Mouse (Mus musculus) neural tube, embryonic 15.5 days (tissue): ENCODE data around the gene Tmem268. TPM values are rescaled to one million over a fixed set of nuclear protein-coding genes. Genes with fewer than 3 reads are reported as not detected.

ENCODE experiments used
- ATAC-seq: fragments of 200-750 bp; cut with Nextera tagmentation; 2 replicates; pipeline ENCODE4 v1.8.0; 2017; ENCODE audit warnings: mild to moderate bottlenecking, moderate TSS enrichment, moderate library complexity; ENCODE audit not compliant: low FRiP score
- H3K27ac ChIP-seq: fragments of 300-500 bp; sonication (generic); replicated peaks from 2 replicates; pipeline ENCODE4 v1.5.1; 2015; ENCODE audit warnings: mild to moderate bottlenecking, inconsistent platforms
- H3K27me3 ChIP-seq: fragments of 300-500 bp; sonication (generic); replicated peaks from 2 replicates; pipeline ENCODE4 v1.6.1; 2015; ENCODE audit warnings: inconsistent platforms
- H3K36me3 ChIP-seq: fragments of 300-500 bp; sonication (generic); 2 replicates; pipeline ENCODE4 v1.6.1; 2015; ENCODE audit warnings: inconsistent platforms
- H3K4me1 ChIP-seq: fragments of 300-500 bp; sonication (generic); 2 replicates; pipeline ENCODE4 v1.6.1; 2015; ENCODE audit warnings: inconsistent platforms
- H3K4me2 ChIP-seq: fragments of 300-500 bp; sonication (generic); 2 replicates; pipeline ENCODE4 v1.6.1; 2015; ENCODE audit warnings: inconsistent platforms, mild to moderate bottlenecking, moderate library complexity
- H3K4me3 ChIP-seq: fragments of 300-500 bp; sonication (generic); replicated peaks from 2 replicates; pipeline ENCODE4 v1.5.1; 2015; ENCODE audit warnings: mild to moderate bottlenecking, inconsistent platforms
- H3K9ac ChIP-seq: fragments of 300-500 bp; sonication (generic); replicated peaks from 2 replicates; pipeline ENCODE4 v1.6.1; 2015; ENCODE audit warnings: mild to moderate bottlenecking, inconsistent platforms
- H3K9me3 ChIP-seq: fragments of 300-500 bp; sonication (generic); replicated peaks from 2 replicates; pipeline ENCODE4 v1.6.1; 2016; ENCODE audit warnings: inconsistent platforms
- WGBS: fragments of 180-500 bp; shearing (Covaris S2); methylation state at CpG from one replicate; pipeline ENCODE4 v1.1.7; 2015; ENCODE audit warnings: mixed read lengths; 5-methylcytosine and 5-hydroxymethylcytosine counted together
- polyA plus RNA-seq: library from polyadenylated mRNA; unstranded; fragments of >200 nt; fragmentation: Nextera tagmentation; extraction: Ambion mirVana; gene quantifications from 2 replicates; pipeline ENCODE4 v1.2.1, GENCODE M21; 2015

The Tmem268 gene
- polyA plus RNA-seq, 1 experiment from 2014 or later, result 4.9 TPM

DNA sequence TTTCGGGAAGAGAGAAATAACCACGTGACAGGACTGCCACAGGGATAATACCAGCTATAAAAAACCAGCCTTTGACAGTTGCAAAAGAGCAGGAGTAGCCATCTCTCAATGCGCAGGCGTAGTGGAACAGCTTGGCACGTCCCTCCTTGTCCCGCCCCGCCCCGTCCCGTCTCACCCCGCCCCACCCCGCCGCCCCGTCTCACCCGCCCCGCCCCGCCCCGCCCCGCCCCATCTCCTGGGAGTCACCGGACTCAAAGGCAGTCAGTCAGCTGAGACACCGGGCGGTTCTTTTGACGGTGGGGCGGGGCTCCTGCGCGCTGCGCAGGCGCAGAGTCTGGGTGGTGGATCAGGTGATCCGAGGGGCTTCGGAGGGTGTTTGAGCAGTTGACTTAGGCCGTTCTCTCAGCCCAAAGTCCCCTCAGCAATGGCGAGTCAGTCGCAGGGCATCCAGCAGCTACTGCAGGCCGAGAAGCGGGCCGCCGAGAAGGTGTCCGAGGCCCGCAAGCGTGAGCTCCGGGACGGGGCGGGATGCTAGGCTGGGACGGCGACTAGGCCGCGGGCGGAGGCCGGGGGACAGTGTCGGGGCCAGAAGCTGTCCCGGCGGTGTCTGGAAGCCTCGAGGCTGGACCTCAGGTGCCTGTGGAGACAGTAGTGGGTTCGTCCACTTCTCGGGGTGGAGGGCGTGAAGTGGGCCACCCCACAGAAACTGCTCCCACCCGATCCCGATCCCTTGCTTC is 13.9 kb upstream of the Tmem268 start, which contains the start of gene Atp6v1g1:
Atp6v1g1 (plus strand) TSS at position 279 of the 737 bp plus-strand sequence.
- Histone ChIP-seq H3K9ac (peak within 1 kb of the TSS; percentile 92), H3K4me1 (peaks cover 32% of the 10 kb centered on the region), H3K4me2 (peak within 1 kb of the TSS; percentile 69), H3K36me3 (peaks cover 10% of the 10 kb centered on the region), H3K9me3 (no peaks in the 10 kb centered on the region), H3K4me3 (peak within 1 kb of the TSS; percentile 67), H3K27ac (peak within 1 kb of the TSS; percentile 88), H3K27me3 (no peaks in the 10 kb centered on the region)
- ATAC-seq, result peak; percentile 96
- WGBS, result under 1% methylated on average over 53 of the region's 57 CpGs

DNA sequence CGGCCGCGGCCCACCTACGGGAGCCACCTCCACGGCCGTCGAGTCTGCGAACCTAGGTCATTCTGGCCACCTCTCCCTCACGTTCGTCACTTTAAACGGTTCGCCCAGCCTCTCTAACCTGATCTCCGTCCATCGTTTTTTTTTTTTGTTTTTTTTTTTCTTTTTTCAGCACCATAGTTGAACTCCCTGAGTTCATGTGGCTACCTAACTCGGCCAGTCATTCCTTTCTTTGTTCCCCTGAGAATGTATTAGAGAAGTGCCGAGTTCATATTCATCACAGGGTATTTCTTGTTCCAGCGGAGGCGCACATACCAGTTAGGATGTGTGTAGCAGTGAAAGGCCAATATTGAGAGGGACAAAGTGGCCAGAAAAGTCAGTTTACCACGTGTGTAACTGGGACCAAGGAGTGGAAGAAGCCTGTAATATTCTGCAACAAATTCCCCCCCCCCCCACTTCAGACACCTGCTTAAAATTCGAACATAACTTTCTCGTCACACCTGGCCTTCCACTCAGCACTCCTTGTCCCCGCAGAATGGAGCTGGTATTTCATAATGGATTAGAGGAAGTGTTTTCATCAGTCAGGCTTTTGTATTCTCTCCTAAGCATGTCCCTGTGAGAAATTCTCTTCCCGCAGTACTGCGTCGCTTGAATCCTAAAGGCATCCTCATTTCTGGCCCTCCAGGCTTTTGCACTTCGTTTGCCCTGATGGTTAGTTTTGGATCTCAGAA is 13.2 kb upstream of the Tmem268 start:
- Histone ChIP-seq H3K9me3 (no peaks in the 10 kb centered on the region), H3K27me3 (no peaks in the 10 kb centered on the region), H3K4me1 (peaks cover 32% of the 10 kb centered on the region), H3K27ac (peak overlapping the region; percentile 88), H3K4me2 (peak overlapping the region; percentile 69), H3K4me3 (peak overlapping the region; percentile 67), H3K9ac (peak overlapping the region; percentile 92), H3K36me3 (peaks cover 12% of the 10 kb centered on the region)
- 13% methylated on average over 26 of the region's 26 CpGs for WGBS
- ATAC-seq, result no peak; the same call in 1 of the 2 replicates

DNA sequence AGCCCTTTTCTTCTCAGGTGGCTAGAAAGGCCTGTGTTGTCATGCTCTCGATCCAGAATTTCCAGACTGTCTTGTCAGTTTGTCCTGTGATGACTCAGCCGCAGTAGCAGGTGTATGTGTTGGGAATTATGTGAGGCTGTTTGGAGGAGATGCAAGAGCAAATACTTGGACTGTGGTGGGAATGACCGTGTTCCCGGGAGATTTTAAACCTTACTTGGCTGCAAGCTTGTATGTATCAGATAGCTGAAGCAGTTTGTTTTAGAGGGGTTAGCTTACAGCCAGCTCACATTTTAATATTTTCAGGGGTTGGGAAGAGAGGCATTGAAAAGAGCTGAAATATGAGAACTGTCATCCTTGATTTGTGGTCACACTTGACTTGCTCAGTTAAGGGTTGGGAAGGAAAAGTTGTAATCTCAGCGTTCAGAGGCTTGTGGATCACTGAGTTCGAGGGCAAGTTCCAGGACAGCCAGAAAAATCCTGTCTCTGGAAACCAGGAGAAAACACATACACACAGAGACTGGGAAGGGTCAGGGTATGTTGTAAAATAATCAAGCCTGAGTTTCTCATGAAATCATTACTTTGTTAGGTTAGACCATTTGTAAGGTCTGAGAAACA is 12.0 kb upstream of the Tmem268 start:
- WGBS, result 84% methylated on average over 6 of the region's 6 CpGs

DNA sequence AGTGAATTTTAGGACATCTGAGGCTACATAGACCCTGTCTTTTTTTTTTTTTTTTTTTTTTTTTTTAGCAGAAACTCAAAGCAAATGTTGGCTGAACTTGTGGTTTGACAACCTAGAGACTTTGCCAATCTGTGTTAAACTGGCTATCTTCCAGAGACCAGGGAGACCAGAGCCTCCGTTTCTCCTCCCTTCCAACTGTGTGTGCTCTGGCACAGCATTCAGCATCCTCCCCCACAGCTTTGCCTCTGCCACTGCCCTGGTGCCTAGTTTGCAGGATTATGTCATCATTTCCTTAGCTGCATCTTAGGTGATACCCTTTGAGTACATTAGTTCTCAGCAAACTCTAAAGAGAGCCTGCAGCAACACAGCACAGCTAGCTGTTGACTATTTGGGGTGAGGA is 10.8 kb upstream of the Tmem268 start:
- 83% methylated on average over 1 of the region's 1 CpGs for WGBS

More for the DNA sequence above, 12.0 kb upstream of the Tmem268 start:
- no peak overlapping the region; the same call in 1 of the 2 replicates for H3K9ac ChIP-seq
- no peak for ATAC-seq
- H3K9me3 ChIP-seq, result no peaks in the 10 kb centered on the region
- H3K27ac ChIP-seq, result no peak overlapping the region
- H3K27me3 ChIP-seq, result no peaks in the 10 kb centered on the region
- H3K36me3 ChIP-seq, result peaks cover 22% of the 10 kb centered on the region
- peak overlapping the region; percentile 67; the same call in 1 of the 2 replicates for H3K4me3 ChIP-seq
- peak overlapping the region; percentile 69 for H3K4me2 ChIP-seq
- H3K4me1 ChIP-seq, result peaks cover 32% of the 10 kb centered on the region

DNA sequence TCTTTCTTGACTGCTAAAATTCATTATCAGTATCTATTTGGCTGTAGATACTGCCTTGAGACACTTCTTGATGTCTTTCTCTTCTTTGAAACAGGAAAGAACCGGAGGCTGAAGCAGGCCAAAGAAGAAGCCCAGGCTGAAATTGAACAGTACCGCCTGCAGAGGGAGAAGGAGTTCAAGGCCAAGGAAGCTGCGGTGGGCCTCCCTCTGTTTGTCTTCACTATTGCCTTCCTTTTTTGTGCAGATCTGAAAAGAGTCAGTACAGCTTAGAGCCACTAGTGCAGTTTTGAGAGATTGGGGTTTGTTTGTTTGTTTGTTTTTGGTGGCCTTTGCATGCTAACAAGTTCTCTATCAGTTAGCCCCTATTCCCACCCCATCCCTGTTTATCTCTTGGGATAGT is 10.1 kb upstream of the Tmem268 start:
- 86% methylated on average over 3 of the region's 3 CpGs for WGBS
- no peak for ATAC-seq

More for the DNA sequence above, 10.8 kb upstream of the Tmem268 start:
- ATAC-seq, result no peak
- Histone ChIP-seq H3K27ac (no peak overlapping the region), H3K36me3 (peaks cover 35% of the 10 kb centered on the region), H3K27me3 (no peaks in the 10 kb centered on the region), H3K4me3 (no peak overlapping the region), H3K4me2 (no peak overlapping the region), H3K4me1 (peaks cover 32% of the 10 kb centered on the region), H3K9me3 (no peaks in the 10 kb centered on the region), H3K9ac (no peak overlapping the region)

DNA sequence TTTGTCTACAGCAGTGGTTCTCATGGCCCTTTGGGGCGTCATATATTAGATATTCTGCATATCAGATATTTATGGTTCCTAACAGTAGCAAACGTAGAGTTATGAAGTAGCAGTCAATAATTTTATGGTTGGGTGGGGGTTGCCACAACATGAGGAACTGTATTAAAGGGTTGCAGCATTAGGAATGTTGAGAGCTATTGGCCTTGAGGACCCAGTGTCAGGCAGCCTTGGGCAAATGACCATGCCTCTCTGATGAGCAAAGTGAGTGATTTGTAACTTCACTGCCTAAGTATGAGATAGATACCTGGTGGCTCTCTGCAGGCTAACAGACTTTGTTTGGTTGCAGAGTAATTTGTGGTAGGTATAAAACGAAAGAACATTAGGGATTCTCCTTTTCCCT is 7.7 kb upstream of the Tmem268 start:
- ATAC-seq, result no peak
- no peaks in the 10 kb centered on the region for H3K27me3 ChIP-seq
- no peaks in the 10 kb centered on the region for H3K9me3 ChIP-seq
- peaks cover 38% of the 10 kb centered on the region for H3K36me3 ChIP-seq
- H3K4me2 ChIP-seq, result no peak overlapping the region
- H3K27ac ChIP-seq, result no peak overlapping the region
- H3K4me3 ChIP-seq, result no peak overlapping the region
- H3K4me1 ChIP-seq, result peaks cover 21% of the 10 kb centered on the region
- no peak overlapping the region for H3K9ac ChIP-seq
- 96% methylated on average over 3 of the region's 3 CpGs for WGBS

More for the DNA sequence above, 10.1 kb upstream of the Tmem268 start:
- Histone ChIP-seq H3K27ac (no peak overlapping the region), H3K4me1 (peaks cover 32% of the 10 kb centered on the region), H3K36me3 (peaks cover 38% of the 10 kb centered on the region), H3K4me3 (no peak overlapping the region), H3K27me3 (no peaks in the 10 kb centered on the region), H3K4me2 (no peak overlapping the region), H3K9me3 (no peaks in the 10 kb centered on the region), H3K9ac (no peak overlapping the region)

DNA sequence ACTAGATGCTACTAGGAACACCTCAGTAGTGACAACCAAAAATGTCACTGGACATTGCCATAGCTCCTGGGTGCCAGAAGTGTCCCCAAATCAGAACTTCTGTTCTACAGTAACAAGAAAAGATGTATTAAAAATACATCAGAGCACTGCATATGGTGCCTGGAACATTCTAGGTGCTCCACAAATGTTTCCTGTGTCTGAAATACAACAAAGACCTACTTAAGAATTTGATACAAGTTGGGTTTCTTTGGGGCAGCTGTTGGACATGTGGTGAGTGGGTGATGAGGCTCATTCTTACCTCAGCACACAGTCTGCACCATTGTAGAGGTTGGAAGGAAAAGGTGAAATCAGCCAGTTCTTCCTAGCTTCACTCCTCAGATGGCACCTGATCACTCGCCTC is 5.7 kb upstream of the Tmem268 start:
- no peak overlapping the region for H3K4me2 ChIP-seq
- H3K27ac ChIP-seq, result no peak overlapping the region
- peaks cover 38% of the 10 kb centered on the region for H3K36me3 ChIP-seq
- peaks cover 6% of the 10 kb centered on the region; the same call in 1 of the 2 replicates for H3K4me1 ChIP-seq
- WGBS, result 95% methylated on average over 1 of the region's 1 CpGs
- no peak overlapping the region for H3K9ac ChIP-seq
- 0 out of 2 replicates have a peak, but pooled peaks cover 3% of the 10 kb centered on the region for H3K27me3 ChIP-seq
- no peak for ATAC-seq
- H3K4me3 ChIP-seq, result no peak overlapping the region
- H3K9me3 ChIP-seq, result no peaks in the 10 kb centered on the region

DNA sequence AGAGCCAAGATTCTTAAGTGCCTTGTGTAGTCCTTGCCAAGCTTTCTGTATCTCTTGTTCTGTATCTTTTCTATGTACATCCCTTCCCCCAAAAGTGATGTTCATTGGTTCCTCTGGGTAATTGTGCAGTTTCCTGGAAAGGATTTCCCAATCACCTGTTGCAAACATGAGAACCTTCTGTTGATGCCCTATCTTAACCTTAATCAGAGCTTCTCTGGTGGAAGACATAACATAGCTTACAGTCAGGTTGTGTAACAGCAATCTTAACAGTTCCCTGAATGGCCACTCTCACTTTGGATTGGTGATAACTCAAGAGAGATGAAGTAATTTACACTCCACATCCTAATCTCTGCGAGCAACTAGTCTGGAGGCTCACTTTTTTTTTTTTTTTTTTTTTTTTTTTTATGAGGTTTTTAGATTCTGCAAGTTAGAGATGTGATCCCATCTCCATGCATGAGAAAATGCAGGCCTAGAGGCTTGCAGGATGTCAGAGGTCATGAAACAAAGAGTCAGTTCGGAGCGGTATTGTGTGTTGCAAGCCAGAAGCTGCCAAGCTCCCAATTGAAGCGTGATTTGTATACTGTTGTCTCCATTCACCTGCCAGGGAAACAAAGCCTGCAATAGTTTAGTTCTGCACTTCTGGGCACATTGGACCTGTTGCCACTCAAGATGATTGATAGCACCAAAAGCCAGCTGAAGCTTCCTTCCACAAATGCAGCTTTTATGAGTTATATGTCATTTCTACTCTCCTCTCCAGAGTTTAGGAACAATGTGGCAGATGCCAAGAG is 4.6 kb upstream of the Tmem268 start:
- ATAC-seq, result no peak
- H3K4me2 ChIP-seq, result no peak overlapping the region
- H3K36me3 ChIP-seq, result peaks cover 35% of the 10 kb centered on the region
- H3K4me1 ChIP-seq, result peaks cover 10% of the 10 kb centered on the region; the same call in 1 of the 2 replicates
- no peaks in the 10 kb centered on the region for H3K9me3 ChIP-seq
- 0 out of 2 replicates have a peak, but pooled peaks cover 3% of the 10 kb centered on the region for H3K27me3 ChIP-seq
- H3K9ac ChIP-seq, result no peak overlapping the region
- no peak overlapping the region for H3K27ac ChIP-seq
- no peak overlapping the region for H3K4me3 ChIP-seq
- WGBS, result 15% methylated on average over 4 of the region's 4 CpGs

DNA sequence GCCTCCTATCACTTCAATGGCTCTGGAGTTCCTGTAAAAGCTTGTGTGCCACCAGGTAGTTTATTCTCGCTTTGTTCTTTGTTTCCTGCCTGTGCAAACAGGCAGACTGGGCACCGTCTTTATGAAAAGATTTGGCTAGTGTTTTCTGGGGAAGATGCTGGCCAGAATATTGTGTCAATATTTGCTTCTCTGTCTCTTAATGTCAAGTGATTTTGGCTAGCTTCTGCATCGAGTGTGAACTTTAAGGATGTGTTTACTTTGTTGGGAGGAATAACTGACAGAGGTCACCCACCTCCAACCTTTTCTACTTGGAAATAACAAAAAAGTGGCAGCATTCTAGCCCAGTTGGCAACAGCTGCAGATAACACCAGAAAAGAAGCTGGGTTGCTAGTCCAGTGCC is 4.0 kb upstream of the Tmem268 start:
- Histone ChIP-seq H3K27ac (no peak overlapping the region), H3K9ac (no peak overlapping the region), H3K4me3 (no peak overlapping the region), H3K4me1 (peaks cover 16% of the 10 kb centered on the region), H3K4me2 (no peak overlapping the region), H3K36me3 (peaks cover 29% of the 10 kb centered on the region), H3K27me3 (0 out of 2 replicates have a peak, but pooled peaks cover 3% of the 10 kb centered on the region), H3K9me3 (no peaks in the 10 kb centered on the region)
- no peak for ATAC-seq
- 19% methylated on average over 3 of the region's 3 CpGs for WGBS

DNA sequence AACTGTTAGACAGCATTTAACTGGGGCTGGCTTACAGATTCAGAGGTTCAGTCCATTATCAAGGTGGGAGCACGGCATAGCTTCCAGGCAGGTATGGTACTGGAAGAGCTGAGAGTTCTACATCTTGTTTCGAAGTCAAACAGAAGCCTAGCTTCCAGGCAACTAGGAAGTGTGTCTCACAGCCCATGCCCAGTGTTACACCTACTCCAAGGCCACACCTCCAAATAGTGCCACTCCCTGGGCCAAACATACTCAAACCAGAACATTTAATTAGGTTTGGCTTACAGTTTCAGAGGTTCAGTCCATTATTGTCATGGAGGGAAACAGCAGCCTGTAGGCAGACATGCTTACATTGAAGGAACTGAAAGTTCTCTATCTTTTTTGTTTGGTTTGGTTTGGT is 3.5 kb upstream of the Tmem268 start:
- peaks cover 26% of the 10 kb centered on the region for H3K36me3 ChIP-seq
- H3K4me1 ChIP-seq, result peaks cover 20% of the 10 kb centered on the region
- 90% methylated on average over 2 of the region's 2 CpGs for WGBS
- no peak overlapping the region for H3K4me2 ChIP-seq
- H3K9ac ChIP-seq, result no peak overlapping the region
- H3K27me3 ChIP-seq, result 0 out of 2 replicates have a peak, but pooled peaks cover 3% of the 10 kb centered on the region
- no peak overlapping the region for H3K27ac ChIP-seq
- no peak for ATAC-seq
- H3K9me3 ChIP-seq, result no peaks in the 10 kb centered on the region
- H3K4me3 ChIP-seq, result no peak overlapping the region

DNA sequence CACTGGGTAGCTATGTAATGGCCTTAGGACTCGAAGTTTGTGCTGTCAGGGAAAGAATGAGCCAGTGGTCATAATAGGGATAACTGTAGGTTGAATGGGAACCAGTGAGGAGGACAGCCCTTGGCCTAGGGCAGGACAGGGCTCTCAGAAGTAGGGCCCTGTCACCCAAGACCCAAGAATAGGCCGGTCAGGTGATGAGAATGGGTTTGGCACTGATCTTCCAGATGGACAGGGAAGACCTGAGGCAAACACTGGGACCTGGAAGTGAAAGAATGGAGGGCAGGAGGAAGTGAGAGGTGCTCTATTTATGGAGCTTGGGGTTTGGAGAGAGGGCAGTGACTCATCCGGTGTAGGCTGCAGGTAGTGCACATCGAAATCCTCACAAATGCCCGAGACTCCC is 1.9 kb upstream of the Tmem268 start:
- no peak overlapping the region for H3K9ac ChIP-seq
- peaks cover 15% of the 10 kb centered on the region for H3K36me3 ChIP-seq
- peaks cover 21% of the 10 kb centered on the region for H3K4me1 ChIP-seq
- H3K9me3 ChIP-seq, result no peaks in the 10 kb centered on the region
- H3K4me2 ChIP-seq, result no peak overlapping the region
- no peak overlapping the region for H3K4me3 ChIP-seq
- WGBS, result 70% methylated on average over 5 of the region's 5 CpGs
- ATAC-seq, result no peak
- no peak overlapping the region for H3K27ac ChIP-seq
- 0 out of 2 replicates have a peak, but pooled peaks cover 3% of the 10 kb centered on the region for H3K27me3 ChIP-seq
